Mouse (Mus musculus) Patski (cell line): ENCODE results near the gene Dbh. TPM values are rescaled to one million over a fixed set of nuclear protein-coding genes. Genes with fewer than 3 reads are reported as not detected.

ENCODE experiments used
- ATAC-seq: fragments of 100-300 bp; one replicate; pipeline ENCODE4 v1.8.0; 2021
- CTCF ChIA-PET: fragments of 350-600 bp; sonication (Branson Sonifier 250); formaldehyde crosslinking; loops from one replicate; lab custom pipeline; 2022; ENCODE audit warnings: inconsistent platforms; lab: Charles Lee
- POLR2A ChIA-PET: fragments of 350-600 bp; sonication (Branson Sonifier 250); formaldehyde crosslinking; loops from one replicate; lab custom pipeline; 2022; ENCODE audit warnings: antibody characterized with exemption, inconsistent platforms; lab: Charles Lee
- DNase-seq: peaks from one replicate; pipeline ENCODE4 v3.0.0-alpha.2; 2011; ENCODE audit warnings: low read depth, low spot score
- H3K27me3 ChIP-seq: fragments of 371-371 bp; one replicate; pipeline ENCODE4 v1.5.1; 2021
- CTCF ChIP-seq: fragments of 100-300 bp; IDR thresholded peaks from one replicate; pipeline ENCODE4 v1.5.1; 2021
- in situ Hi-C: fragments of 300-500 bp; cut with MboI; formaldehyde crosslinking; loops from 3 replicates; pipeline ENCODE4 v1.11.1; 2018; ENCODE audit warnings: low pct_unique_long_range_greater_than_20kb, mixed read lengths
- polyA plus RNA-seq: library from polyadenylated mRNA; unstranded; gene quantifications from one replicate; pipeline ENCODE4 v1.2.3, GENCODE M21; 2021

Gene Dbh
- polyA plus RNA-seq, 1 experiment from 2014 or later = not detected

- CTCF ChIA-PET = no interaction called here
Observed at GRCm38 (mm10) chr2:27161526-27161925, 3.5 kb upstream of the Dbh start.

GRCm38 (mm10) chr2:27162656-27163055, 2.4 kb upstream of the Dbh start:
- in situ Hi-C loops = no loop called here
- POLR2A ChIA-PET = no interaction called here
- no peak for ATAC-seq

More at GRCm38 (mm10) chr2:27161526-27161925, 3.5 kb upstream of the Dbh start:
- in situ Hi-C loops = no loop called here
- no peak for TF ChIP-seq CTCF
- POLR2A ChIA-PET = no interaction called here
- ATAC-seq (no peak), DNase-seq (no peak)
- peaks cover 15% of the 10 kb centered on the region for H3K27me3 ChIP-seq

GRCm38 (mm10) chr2:27163851-27164250, 1.2 kb upstream of the Dbh start:
- in situ Hi-C loops = no loop called here
- no peak for ATAC-seq
- ChIA-PET POLR2A (interaction anchor here (1.1 kb wide), 1 partner anchor 22 kb away, joined by 3 read pairs; no protein-coding TSS in a partner anchor), CTCF (interaction anchor here (1.6 kb wide), 1 partner anchor 9 kb away, joined by 3 read pairs; no protein-coding TSS in a partner anchor)
- H3K27me3 ChIP-seq = peaks cover 19% of the 10 kb centered on the region
- no peak for DNase-seq
- no peak for TF ChIP-seq CTCF

More at GRCm38 (mm10) chr2:27162656-27163055, 2.4 kb upstream of the Dbh start:
- CTCF ChIA-PET = no interaction called here
- peaks cover 22% of the 10 kb centered on the region for H3K27me3 ChIP-seq
- DNase-seq = no peak
- TF ChIP-seq CTCF = no peak

- no peak for TF ChIP-seq CTCF
- no peak for DNase-seq
- no peak for ATAC-seq
- CTCF ChIA-PET = no interaction called here
- H3K27me3 ChIP-seq = peaks cover 25% of the 10 kb centered on the region
- POLR2A ChIA-PET = no interaction called here
- in situ Hi-C loops = no loop called here
Observed at GRCm38 (mm10) chr2:27166074-27166473, 1.0 kb downstream of the Dbh start.

- DNase-seq (no peak), ATAC-seq (no peak)
- no peak for TF ChIP-seq CTCF
- peaks cover 28% of the 10 kb centered on the region for H3K27me3 ChIP-seq
- ChIA-PET CTCF (no interaction called here), POLR2A (no interaction called here)
- in situ Hi-C loops = no loop called here
Observed at GRCm38 (mm10) chr2:27166999-27167398, 2.0 kb downstream of the Dbh start.

GRCm38 (mm10) chr2:27174242-27174641, 9.2 kb downstream of the Dbh start:
- no peak for ATAC-seq
- in situ Hi-C loops = no loop called here
- ChIA-PET POLR2A (no interaction called here), CTCF (no interaction called here)
- TF ChIP-seq CTCF = no peak
- no peak for DNase-seq
- H3K27me3 ChIP-seq = peaks cover 27% of the 10 kb centered on the region

GRCm38 (mm10) chr2:27175696-27176267, 10.7 kb downstream of the Dbh start:
- no peak for DNase-seq
- ChIA-PET POLR2A (no interaction called here), CTCF (no interaction called here)
- ATAC-seq = no peak
- peaks cover 17% of the 10 kb centered on the region for H3K27me3 ChIP-seq
- TF ChIP-seq CTCF = no peak
- in situ Hi-C loops = no loop called here

- no peak for ATAC-seq
- in situ Hi-C loops = no loop called here
- TF ChIP-seq CTCF = no peak
- H3K27me3 ChIP-seq = no peaks in the 10 kb centered on the region
- ChIA-PET POLR2A (interaction anchor here (0.6 kb wide), 1 partner anchor 58 kb away, joined by 3 read pairs; no protein-coding TSS in a partner anchor), CTCF (no interaction called here)
- DNase-seq = no peak
Observed at GRCm38 (mm10) chr2:27179101-27179500, 14.1 kb downstream of the Dbh start.

- H3K27me3 ChIP-seq = no peaks in the 10 kb centered on the region
- POLR2A ChIA-PET = no interaction called here
- in situ Hi-C loops = no loop called here
- no peak for DNase-seq
- ATAC-seq = no peak
- no peak for TF ChIP-seq CTCF
- CTCF ChIA-PET = no interaction called here
Observed at GRCm38 (mm10) chr2:27181907-27182306, 16.9 kb downstream of the Dbh start.

- ChIA-PET CTCF (no interaction called here), POLR2A (interaction anchor here (1.0 kb wide), 1 partner anchor 15 kb away, joined by 3 read pairs; no protein-coding TSS in a partner anchor)
- in situ Hi-C loops = no loop called here
- ATAC-seq = no peak
- no peak for TF ChIP-seq CTCF
- H3K27me3 ChIP-seq = no peaks in the 10 kb centered on the region
- DNase-seq = no peak
Observed at GRCm38 (mm10) chr2:27183734-27184133, 18.7 kb downstream of the Dbh start.

GRCm38 (mm10) chr2:27187531-27187930, 22.5 kb downstream of the Dbh start:
- ATAC-seq (no peak), DNase-seq (no peak)
- TF ChIP-seq CTCF = no peak
- ChIA-PET POLR2A (no interaction called here), CTCF (no interaction called here)
- H3K27me3 ChIP-seq = no peaks in the 10 kb centered on the region
- in situ Hi-C loops = no loop called here
